Mouse (Mus musculus) subcutaneous adipose tissue, adult 2 months (tissue): Measurements from ENCODE around the gene Olfr136. TPM values are rescaled to one million over a fixed set of nuclear protein-coding genes. Genes with fewer than 3 reads are reported as not detected.

Experiments
- polyA plus RNA-seq: library from polyadenylated mRNA; depleted of rRNA; stranded (reverse); fragments of >200 nt; gene quantifications from 2 replicates; pipeline ENCODE4 v1.2.3, GENCODE M21; 2012; ENCODE audit warnings: low replicate concordance; rRNA removed

Gene Olfr136
- not detected in 2 replicates for polyA plus RNA-seq

DNA sequence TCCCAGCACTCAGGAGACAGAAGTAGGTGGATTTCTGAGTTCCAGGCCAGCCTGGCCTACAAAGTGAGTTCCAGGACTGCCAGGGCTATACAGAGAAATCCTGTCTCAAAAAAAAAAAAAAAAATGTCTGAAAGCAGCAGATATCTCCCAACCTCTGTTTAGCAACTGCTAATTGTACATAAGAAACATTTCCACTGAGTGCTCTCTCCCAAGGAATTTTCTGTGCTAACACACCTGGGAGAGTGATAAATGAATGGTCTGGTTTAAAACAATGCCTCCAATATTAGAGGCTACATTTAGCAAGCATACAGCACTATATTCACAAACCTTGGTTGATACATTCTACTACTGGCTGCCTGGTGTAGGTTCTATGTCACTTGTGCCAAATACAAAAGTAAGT is at the start of gene Olfr136:
TSS of gene Olfr136 (plus strand) at position 301 of the 400 bp plus-strand sequence.

DNA sequence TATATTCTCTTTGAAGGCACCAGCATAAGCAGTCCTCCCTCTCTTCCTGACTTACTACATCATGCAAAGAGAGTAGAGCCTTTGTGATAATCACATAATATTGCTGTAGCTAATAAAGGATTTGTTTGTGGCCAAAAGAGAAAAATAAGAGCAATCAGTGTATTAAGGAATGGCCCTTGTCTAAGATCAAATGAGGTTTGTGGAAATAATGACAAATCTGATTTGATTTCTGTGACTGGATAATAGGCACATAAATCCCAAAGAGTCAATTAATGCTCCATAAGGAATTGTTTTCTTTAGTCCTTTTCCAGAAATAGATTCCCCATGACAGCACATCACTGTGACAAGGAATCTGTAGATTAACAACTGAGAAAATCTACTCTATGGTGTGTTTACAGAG is 22.2 kb upstream of the Olfr136 start, which contains the start of gene Olfr137:
TSS of gene Olfr137 (minus strand) at position 101 of the 400 bp plus-strand sequence.

Other genes with a start within 250 kb of the Olfr136 start
- not detected in 2 replicates for gene Olfr131, start 241.1 kb upstream of the Olfr136 start, polyA plus RNA-seq
- not detected in 2 replicates for gene Olfr132, start 195.3 kb upstream of the Olfr136 start, polyA plus RNA-seq
- not detected in 2 replicates for gene Olfr133, start 184.6 kb upstream of the Olfr136 start, polyA plus RNA-seq
- not detected in 2 replicates for gene Olfr134, start 158.4 kb upstream of the Olfr136 start, polyA plus RNA-seq
- not detected in 2 replicates for gene Olfr135, start 125.5 kb upstream of the Olfr136 start, polyA plus RNA-seq
- gene Olfr138, start 68.8 kb upstream of the Olfr136 start, polyA plus RNA-seq: not detected in 2 replicates
- gene Olfr137, start 22.3 kb upstream of the Olfr136 start, polyA plus RNA-seq: not detected in 2 replicates
- gene Esp36, start 90.4 kb downstream of the Olfr136 start, polyA plus RNA-seq: not detected in 2 replicates
- gene Esp34, start 224.4 kb downstream of the Olfr136 start, polyA plus RNA-seq: not detected in 2 replicates